Mouse (Mus musculus) heart, adult 2 months (tissue): ENCODE measurements around the gene Pam16. TPM values are rescaled to one million over a fixed set of nuclear protein-coding genes. Genes with fewer than 3 reads are reported as not detected.

Experiments used
- DNase-seq, 2 experiments: peaks; one replicate each; pipeline ENCODE4 v3.0.0; 2021
- H3K27ac ChIP-seq: fragments of 200-600 bp; 2 replicates; pipeline ENCODE4 v1.8.1; 2022
- H3K27me3 ChIP-seq: fragments of 200-500 bp; 2 replicates; pipeline ENCODE4 v1.6.1; 2012; ENCODE audit warnings: mild to moderate bottlenecking, low read length, inconsistent platforms, mixed read lengths; ENCODE audit not compliant: control insufficient read depth, insufficient read depth
- H3K36me3 ChIP-seq: fragments of 200-500 bp; 2 replicates; pipeline ENCODE4 v1.6.1; 2012; ENCODE audit warnings: low read length, inconsistent platforms; ENCODE audit not compliant: control insufficient read depth, insufficient read depth
- H3K4me1 ChIP-seq: fragments of 200-500 bp; 2 replicates; pipeline ENCODE4 v1.6.1; 2011; ENCODE audit warnings: low read length; ENCODE audit not compliant: control insufficient read depth, insufficient read depth
- H3K4me3 ChIP-seq: fragments of 200-600 bp; 2 replicates; pipeline ENCODE4 v1.8.1; 2022
- H3K79me2 ChIP-seq: fragments of 200-500 bp; replicated peaks from 2 replicates; pipeline ENCODE4 v1.6.1; 2012; ENCODE audit warnings: mild to moderate bottlenecking, inconsistent platforms, low read length, moderate library complexity, mixed read lengths; ENCODE audit not compliant: control insufficient read depth, insufficient read depth
- H3K9ac ChIP-seq: fragments of 200-500 bp; 2 replicates; pipeline ENCODE4 v1.6.1; 2012; ENCODE audit warnings: low read depth, mild to moderate bottlenecking, control low read depth, inconsistent platforms, low read length, mixed read lengths
- CTCF ChIP-seq: fragments of 200-600 bp; IDR thresholded peaks from 2 replicates; pipeline ENCODE4 v1.8.1; 2022; ENCODE audit warnings: antibody characterized with exemption, mild to moderate bottlenecking, moderate library complexity
- EP300 ChIP-seq: fragments of 200-500 bp; IDR thresholded peaks from 2 replicates; pipeline ENCODE4 v1.6.1; 2011; ENCODE audit warnings: low read depth, low read length, control low read depth; ENCODE audit not compliant: insufficient read depth
- POLR2A ChIP-seq: fragments of 200-500 bp; IDR thresholded peaks from 2 replicates; pipeline ENCODE4 v1.6.1; 2011; ENCODE audit warnings: mild to moderate bottlenecking, low read depth, low read length, control low read depth; ENCODE audit not compliant: insufficient read depth
- WGBS: fragments of 180-500 bp; shearing (Covaris S2); methylation state at CpG from one replicate; pipeline ENCODE4 v1.1.7; 2018; 5-methylcytosine and 5-hydroxymethylcytosine counted together
- intact Hi-C: fragments of 180-260 bp; cut with DNase I; formaldehyde crosslinking; loops from one replicate; pipeline ENCODE4 v1.15.1; 2025
- polyA plus RNA-seq: library from polyadenylated mRNA; depleted of rRNA; stranded (reverse); fragments of >200 nt; gene quantifications from 2 replicates; pipeline ENCODE4 v1.2.3, GENCODE M21; 2012
- total RNA-seq, 2 experiments: library from RNA; stranded (reverse); gene quantifications; 2 replicates each; pipeline ENCODE4 v1.2.3; 2021

Pam16 gene
- total and polyA plus RNA-seq, 3 experiments, result 39.4 to 165 (median 119) TPM

DNA sequence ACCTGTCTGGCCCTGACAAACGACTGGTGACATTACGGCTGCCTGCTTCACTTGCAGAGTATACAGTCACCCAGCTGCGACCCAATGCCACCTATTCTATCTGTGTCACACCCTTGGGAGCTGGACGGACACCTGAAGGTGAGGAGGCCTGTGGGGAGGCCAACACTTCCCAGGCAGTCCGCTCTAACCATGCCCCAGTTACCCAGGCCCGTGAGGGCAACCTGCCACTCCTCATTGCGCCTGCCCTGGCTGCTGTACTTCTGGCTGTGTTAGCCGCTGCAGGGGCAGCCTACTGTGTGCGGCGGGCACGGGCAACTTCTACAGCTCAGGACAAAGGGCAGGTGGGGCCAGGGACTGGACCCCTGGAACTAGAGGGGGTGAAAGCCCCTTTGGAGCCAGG, 24.9 kb upstream of the Pam16 start:
- Histone ChIP-seq H3K9ac (no peak overlapping the region), H3K79me2 (peaks cover 3% of the 10 kb centered on the region), H3K4me3 (no peak overlapping the region), H3K4me1 (peaks cover 13% of the 10 kb centered on the region), H3K27ac (peak overlapping the region; percentile 26), H3K27me3 (no peaks in the 10 kb centered on the region), H3K36me3 (no peaks in the 10 kb centered on the region)
- intact Hi-C loops, result no loop called here
- peak in 1 of 2 experiments; percentile 59 for DNase-seq
- no peak for TF ChIP-seq EP300
- no peak for TF ChIP-seq CTCF
- TF ChIP-seq POLR2A, result no peak
- WGBS, result 77% methylated on average over 11 of the region's 11 CpGs

DNA sequence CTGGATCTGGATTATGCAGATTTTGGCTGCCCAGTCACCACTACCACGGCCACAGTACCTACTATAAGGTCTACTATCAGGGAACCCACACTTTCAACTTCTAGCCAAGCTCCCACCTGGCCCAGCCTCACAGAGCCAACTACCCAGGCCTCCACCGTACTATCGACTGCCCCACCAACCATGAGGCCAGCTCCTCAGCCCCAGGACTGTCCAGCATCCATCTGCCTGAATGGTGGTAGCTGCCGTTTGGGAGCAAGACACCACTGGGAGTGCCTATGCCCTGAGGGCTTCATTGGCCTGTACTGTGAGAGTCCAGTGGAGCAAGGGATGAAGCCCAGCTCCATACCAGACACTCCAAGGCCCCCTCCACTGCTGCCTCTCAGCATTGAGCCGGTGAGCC, 24.4 kb upstream of the Pam16 start:
- H3K4me1 ChIP-seq, result peaks cover 16% of the 10 kb centered on the region
- peak overlapping the region; percentile 26 for H3K27ac ChIP-seq
- TF ChIP-seq CTCF (no peak), POLR2A (no peak), EP300 (no peak)
- intact Hi-C loops, result no loop called here
- H3K27me3 ChIP-seq, result no peaks in the 10 kb centered on the region
- peaks cover 3% of the 10 kb centered on the region for H3K79me2 ChIP-seq
- peak overlapping the region; percentile 11; the same call in 1 of the 2 replicates for H3K9ac ChIP-seq
- DNase-seq, result no peak
- H3K4me3 ChIP-seq, result no peak overlapping the region
- H3K36me3 ChIP-seq, result no peaks in the 10 kb centered on the region
- 74% methylated on average over 5 of the region's 5 CpGs for WGBS

DNA sequence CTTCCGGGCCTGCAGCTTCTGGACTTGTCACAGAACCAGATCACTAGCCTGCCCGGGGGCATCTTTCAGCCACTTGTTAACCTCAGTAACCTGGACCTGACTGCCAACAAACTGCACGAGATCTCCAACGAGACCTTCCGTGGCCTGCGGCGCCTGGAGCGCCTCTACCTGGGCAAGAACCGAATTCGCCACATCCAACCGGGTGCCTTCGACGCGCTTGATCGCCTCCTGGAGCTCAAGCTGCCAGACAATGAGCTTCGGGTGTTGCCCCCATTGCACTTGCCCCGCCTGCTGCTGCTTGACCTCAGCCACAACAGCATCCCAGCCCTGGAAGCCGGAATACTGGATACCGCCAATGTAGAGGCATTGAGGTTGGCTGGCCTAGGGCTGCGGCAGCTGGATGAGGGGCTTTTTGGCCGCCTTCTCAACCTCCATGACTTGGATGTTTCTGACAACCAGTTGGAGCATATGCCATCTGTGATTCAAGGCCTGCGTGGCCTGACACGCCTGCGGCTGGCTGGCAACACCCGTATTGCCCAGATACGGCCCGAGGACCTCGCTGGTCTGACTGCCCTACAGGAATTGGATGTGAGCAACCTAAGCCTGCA, 23.7 kb upstream of the Pam16 start:
- Histone ChIP-seq H3K27ac (peak overlapping the region; percentile 68), H3K27me3 (no peaks in the 10 kb centered on the region), H3K9ac (no peak overlapping the region), H3K4me3 (no peak overlapping the region), H3K36me3 (no peaks in the 10 kb centered on the region), H3K79me2 (peaks cover 3% of the 10 kb centered on the region), H3K4me1 (peaks cover 20% of the 10 kb centered on the region)
- intact Hi-C loops, result no loop called here
- DNase-seq, result no peak
- TF ChIP-seq EP300, result no peak
- no peak for TF ChIP-seq CTCF
- no peak for TF ChIP-seq POLR2A
- 84% methylated on average over 28 of the region's 28 CpGs for WGBS

GRCm38 (mm10) chr16:4647651-4648141, 22.9 kb upstream of the Pam16 start:
- Histone ChIP-seq H3K27ac (peak overlapping the region; percentile 68), H3K4me3 (no peak overlapping the region), H3K9ac (no peak overlapping the region), H3K4me1 (peaks cover 21% of the 10 kb centered on the region), H3K27me3 (no peaks in the 10 kb centered on the region), H3K79me2 (peaks cover 3% of the 10 kb centered on the region), H3K36me3 (no peaks in the 10 kb centered on the region)
- 50% methylated on average over 13 of the region's 13 CpGs for WGBS
- TF ChIP-seq POLR2A, result no peak
- intact Hi-C loops, result no loop called here
- DNase-seq, result peak; percentile 63 to 77

DNA sequence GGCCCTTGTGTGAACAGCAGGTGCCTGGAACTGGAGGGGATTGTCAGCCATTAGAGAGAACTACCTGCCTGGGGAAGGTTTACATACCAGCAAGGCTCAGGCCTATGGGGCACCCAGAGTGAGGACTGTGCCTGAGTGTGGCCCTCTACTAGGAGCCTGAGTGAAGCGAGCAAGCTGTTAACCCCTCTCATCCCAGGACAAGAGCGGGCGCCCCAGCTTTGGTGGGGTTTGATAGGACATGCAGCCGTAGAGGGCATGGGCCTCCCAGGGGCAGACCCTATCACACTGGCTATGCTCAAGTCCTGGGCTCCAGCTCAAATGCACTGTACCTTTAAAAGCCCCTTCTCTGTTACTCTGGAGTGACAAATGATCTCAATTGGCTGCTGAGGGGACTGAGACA, 22.0 kb upstream of the Pam16 start:
- TF ChIP-seq CTCF (no peak), POLR2A (no peak), EP300 (no peak)
- intact Hi-C loops, result no loop called here
- Histone ChIP-seq H3K27ac (peak overlapping the region; percentile 68), H3K4me3 (no peak overlapping the region), H3K79me2 (peaks cover 3% of the 10 kb centered on the region), H3K27me3 (no peaks in the 10 kb centered on the region), H3K4me1 (peaks cover 21% of the 10 kb centered on the region), H3K36me3 (no peaks in the 10 kb centered on the region), H3K9ac (no peak overlapping the region)
- no peak for DNase-seq
- WGBS, result 81% methylated on average over 4 of the region's 4 CpGs

GRCm38 (mm10) chr16:4645867-4646266, 21.1 kb upstream of the Pam16 start:
- no peaks in the 10 kb centered on the region for H3K27me3 ChIP-seq
- TF ChIP-seq EP300 (no peak), CTCF (no peak), POLR2A (no peak)
- peak overlapping the region; percentile 9 for H3K27ac ChIP-seq
- H3K4me3 ChIP-seq, result no peak overlapping the region
- intact Hi-C loops, result no loop called here
- DNase-seq, result no peak
- H3K4me1 ChIP-seq, result peaks cover 18% of the 10 kb centered on the region
- no peaks in the 10 kb centered on the region for H3K36me3 ChIP-seq
- 83% methylated on average over 4 of the region's 4 CpGs for WGBS
- no peak overlapping the region for H3K9ac ChIP-seq
- peaks cover 3% of the 10 kb centered on the region for H3K79me2 ChIP-seq
